Mouse (Mus musculus) ES-E14 (cell line): ENCODE measurements around the gene Zfp367.

Experiments
- CHD2 ChIP-seq: IDR thresholded peaks from 2 replicates; pipeline ENCODE4 v1.6.1; 2014; ENCODE audit warnings: mild to moderate bottlenecking, low read depth, low read length, inconsistent platforms
- HCFC1 ChIP-seq: IDR thresholded peaks from 2 replicates; pipeline ENCODE4 v1.6.1; 2012; ENCODE audit warnings: low read length, inconsistent platforms, borderline replicate concordance; ENCODE audit not compliant: insufficient read depth

GRCm38 (mm10) chr13:64156966-64157365 lies 4.0 kb upstream of the Zfp367 start:
- TF ChIP-seq CHD2 (no peak), HCFC1 (no peak)
